Mouse (Mus musculus) intestine, postnatal 0 days (tissue): ENCODE measurements around the gene Rabggta. TPM values are rescaled to one million over a fixed set of nuclear protein-coding genes. Genes with fewer than 3 reads are reported as not detected.

Source experiments
- ATAC-seq: fragments of 200-750 bp; cut with Nextera tagmentation; 2 replicates; pipeline ENCODE4 v1.8.0; 2017; ENCODE audit warnings: mild to moderate bottlenecking, moderate TSS enrichment, moderate library complexity
- H3K27ac ChIP-seq: fragments of 300-500 bp; sonication (generic); 2 replicates; pipeline ENCODE4 v1.5.1; 2014; ENCODE audit warnings: mild to moderate bottlenecking, low read depth, low read length, moderate library complexity
- H3K27me3 ChIP-seq: fragments of 300-500 bp; sonication (generic); replicated peaks from 2 replicates; pipeline ENCODE4 v1.6.1; 2014; ENCODE audit warnings: low read length, mixed read lengths; ENCODE audit not compliant: control insufficient read depth, insufficient read depth
- H3K36me3 ChIP-seq: fragments of 300-500 bp; sonication (generic); 2 replicates; pipeline ENCODE4 v1.6.1; 2014; ENCODE audit warnings: mild to moderate bottlenecking, moderate library complexity; ENCODE audit not compliant: control insufficient read depth, insufficient read depth
- H3K4me1 ChIP-seq: fragments of 300-500 bp; sonication (generic); replicated peaks from 2 replicates; pipeline ENCODE4 v1.6.1; 2014; ENCODE audit warnings: antibody characterized with exemption, low read length, mixed read lengths; ENCODE audit not compliant: control insufficient read depth, insufficient read depth
- H3K4me2 ChIP-seq: fragments of 300-500 bp; sonication (generic); replicated peaks from 2 replicates; pipeline ENCODE4 v1.6.1; 2014; ENCODE audit warnings: low read depth, mild to moderate bottlenecking, moderate library complexity
- H3K4me3 ChIP-seq: fragments of 300-500 bp; sonication (generic); 2 replicates; pipeline ENCODE4 v1.5.1; 2014; ENCODE audit warnings: low read depth, low read length
- H3K9ac ChIP-seq: fragments of 300-500 bp; sonication (generic); 2 replicates; pipeline ENCODE4 v1.6.1; 2014; ENCODE audit warnings: mild to moderate bottlenecking, low read depth, low read length
- H3K9me3 ChIP-seq: fragments of 300-500 bp; sonication (generic); 2 replicates; pipeline ENCODE4 v1.6.1; 2016; ENCODE audit warnings: mixed run types; ENCODE audit not compliant: control insufficient read depth
- CTCF ChIP-seq: sonication (generic); IDR thresholded peaks from 2 replicates; pipeline ENCODE4 v1.5.1; 2016; ENCODE audit warnings: low read depth, mild to moderate bottlenecking, control low read depth, antibody characterized with exemption, moderate library complexity
- WGBS: fragments of 180-500 bp; shearing (Covaris S2); extraction: QIAGEN DNeasy Blood & Tissue Kit; methylation state at CpG from one replicate; pipeline ENCODE4 v1.1.7; 2014; 5-methylcytosine and 5-hydroxymethylcytosine counted together
- polyA plus RNA-seq: library from polyadenylated mRNA; unstranded; fragments of >200 nt; fragmentation: Nextera tagmentation; extraction: Ambion mirVana; gene quantifications from 2 replicates; pipeline ENCODE4 v1.2.1, GENCODE M21; 2015

The Rabggta gene
- polyA plus RNA-seq, 1 experiment from 2014 or later = 24.0 TPM

DNA sequence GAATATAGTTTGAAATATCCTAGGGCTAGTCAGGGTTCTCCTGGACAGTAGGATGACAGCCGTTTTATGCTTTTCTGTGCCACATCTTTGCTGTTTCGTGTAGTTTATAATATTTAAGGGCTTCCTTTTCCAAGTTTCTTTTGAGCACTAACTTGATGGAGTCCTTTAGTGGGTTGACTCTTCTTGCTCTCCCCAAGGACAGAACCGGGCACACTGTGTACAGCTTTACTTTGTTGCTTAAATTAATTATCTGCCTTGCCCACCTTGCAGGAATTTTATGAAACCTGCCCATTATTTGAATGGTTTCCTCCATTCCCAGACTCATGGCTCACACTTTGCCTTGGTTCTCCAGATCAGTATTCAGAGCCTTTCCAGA, 40.0 kb downstream of the Rabggta start:
- H3K36me3 ChIP-seq = peaks cover 25% of the 10 kb centered on the region
- no peak overlapping the region for H3K9ac ChIP-seq
- 8% methylated on average over 3 of the region's 3 CpGs for WGBS
- no peaks in the 10 kb centered on the region for H3K27me3 ChIP-seq
- peak overlapping the region; percentile 66 for H3K4me3 ChIP-seq
- ATAC-seq = peak; percentile 2; the same call in 1 of the 2 replicates
- peak overlapping the region; percentile 81 for H3K4me2 ChIP-seq
- H3K4me1 ChIP-seq = no peaks in the 10 kb centered on the region
- no peak overlapping the region for H3K27ac ChIP-seq
- TF ChIP-seq CTCF = no peak
- H3K9me3 ChIP-seq = no peaks in the 10 kb centered on the region

DNA sequence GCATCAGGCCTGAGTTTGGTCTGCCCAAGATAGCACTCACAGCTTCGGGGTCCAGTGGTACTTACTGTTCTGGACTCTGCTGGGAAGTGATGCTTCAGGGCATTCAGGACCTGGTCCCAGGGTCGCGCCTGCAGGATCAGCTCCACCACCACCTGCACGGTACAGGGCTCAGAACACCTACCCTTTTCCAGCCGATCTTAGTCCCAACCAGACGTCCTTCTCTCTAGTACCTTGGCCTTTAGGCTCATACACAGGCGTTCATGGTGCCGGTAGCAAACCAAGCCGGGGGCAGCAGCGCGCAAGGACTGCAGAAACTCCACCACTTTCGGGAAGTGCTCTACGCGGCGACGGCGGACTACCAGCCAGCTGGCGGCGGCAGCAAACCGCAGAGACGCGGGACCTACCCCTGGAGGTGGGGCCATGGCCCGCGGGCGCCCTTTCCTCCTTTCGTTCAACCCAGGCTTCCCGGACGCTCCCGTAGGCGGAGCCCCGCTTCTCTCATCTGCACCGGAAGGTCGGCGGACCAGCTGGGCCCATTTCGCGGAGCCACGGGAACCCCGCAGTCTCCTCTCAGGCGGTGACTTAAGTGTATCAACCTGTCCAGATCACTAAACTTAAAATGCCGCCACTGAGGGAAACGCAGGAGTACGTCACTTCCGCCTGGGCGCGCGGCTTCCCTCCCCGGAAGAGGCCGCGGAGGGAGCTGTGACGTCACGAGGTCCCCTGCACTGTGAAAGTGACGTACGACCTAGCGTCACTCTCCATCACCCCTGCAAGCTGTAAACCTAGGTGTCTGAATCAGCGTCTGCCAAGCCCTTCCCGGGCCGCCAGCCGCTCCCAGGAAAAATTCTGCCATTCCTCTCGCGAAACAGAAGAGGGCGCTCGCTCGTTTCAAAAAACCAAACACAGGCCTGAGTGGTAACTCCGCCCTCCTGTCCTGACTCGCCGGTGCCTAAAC, 40.6 kb downstream of the Rabggta start, which contains the start of gene Tinf2:
Tinf2 (minus strand) TSS at position 661 of the 958 bp plus-strand sequence.
- WGBS = under 1% methylated on average over 66 of the region's 66 CpGs

DNA sequence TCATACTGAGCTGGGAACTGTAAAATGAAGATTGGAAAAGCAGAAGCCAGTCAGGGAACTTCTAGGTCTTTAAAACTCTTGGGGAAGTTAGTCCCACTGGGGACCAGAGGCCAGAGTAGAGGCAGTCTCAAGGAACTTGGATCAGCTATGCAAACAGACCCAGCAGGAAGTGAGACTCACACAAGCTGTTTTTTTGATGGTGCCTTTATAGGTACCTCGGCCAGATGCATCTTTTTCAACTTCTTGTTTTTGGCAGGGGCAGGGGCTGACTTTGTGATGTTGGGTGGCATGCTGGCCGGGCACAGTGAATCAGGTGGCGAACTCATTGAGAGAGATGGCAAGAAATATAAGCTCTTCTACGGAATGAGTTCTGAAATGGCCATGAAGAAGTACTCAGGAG, 44.4 kb downstream of the Rabggta start:
- Histone ChIP-seq H3K27me3 (no peaks in the 10 kb centered on the region), H3K27ac (no peak overlapping the region; the same call in 1 of the 2 replicates), H3K9ac (no peak overlapping the region), H3K9me3 (no peaks in the 10 kb centered on the region), H3K4me1 (no peaks in the 10 kb centered on the region), H3K4me2 (no peak overlapping the region), H3K4me3 (no peak overlapping the region), H3K36me3 (peaks cover 48% of the 10 kb centered on the region)
- 90% methylated on average over 4 of the region's 4 CpGs for whole genome bisulfite sequencing
- TF ChIP-seq CTCF = no peak
- no peak for ATAC-seq

More for the DNA sequence above, 40.6 kb downstream of the Rabggta start, which contains the start of gene Tinf2:
- Histone ChIP-seq H3K9me3 (no peaks in the 10 kb centered on the region), H3K27ac (peak within 1 kb of the TSS; percentile 87), H3K27me3 (no peaks in the 10 kb centered on the region), H3K4me2 (peak within 1 kb of the TSS; percentile 81), H3K36me3 (peaks cover 32% of the 10 kb centered on the region), H3K4me3 (peak within 1 kb of the TSS; percentile 66), H3K9ac (peak within 1 kb of the TSS; percentile 56), H3K4me1 (no peaks in the 10 kb centered on the region)
- peak; percentile 98 for ATAC-seq
- TF ChIP-seq CTCF = peak; percentile 89

GRCm38 (mm10) chr14:55672741-55673060, 49.4 kb downstream of the Rabggta start:
- WGBS = 69% methylated on average over 7 of the region's 7 CpGs
- Histone ChIP-seq H3K27ac (peak overlapping the region; percentile 17; the same call in 1 of the 2 replicates), H3K4me3 (peak overlapping the region; percentile 64)

DNA sequence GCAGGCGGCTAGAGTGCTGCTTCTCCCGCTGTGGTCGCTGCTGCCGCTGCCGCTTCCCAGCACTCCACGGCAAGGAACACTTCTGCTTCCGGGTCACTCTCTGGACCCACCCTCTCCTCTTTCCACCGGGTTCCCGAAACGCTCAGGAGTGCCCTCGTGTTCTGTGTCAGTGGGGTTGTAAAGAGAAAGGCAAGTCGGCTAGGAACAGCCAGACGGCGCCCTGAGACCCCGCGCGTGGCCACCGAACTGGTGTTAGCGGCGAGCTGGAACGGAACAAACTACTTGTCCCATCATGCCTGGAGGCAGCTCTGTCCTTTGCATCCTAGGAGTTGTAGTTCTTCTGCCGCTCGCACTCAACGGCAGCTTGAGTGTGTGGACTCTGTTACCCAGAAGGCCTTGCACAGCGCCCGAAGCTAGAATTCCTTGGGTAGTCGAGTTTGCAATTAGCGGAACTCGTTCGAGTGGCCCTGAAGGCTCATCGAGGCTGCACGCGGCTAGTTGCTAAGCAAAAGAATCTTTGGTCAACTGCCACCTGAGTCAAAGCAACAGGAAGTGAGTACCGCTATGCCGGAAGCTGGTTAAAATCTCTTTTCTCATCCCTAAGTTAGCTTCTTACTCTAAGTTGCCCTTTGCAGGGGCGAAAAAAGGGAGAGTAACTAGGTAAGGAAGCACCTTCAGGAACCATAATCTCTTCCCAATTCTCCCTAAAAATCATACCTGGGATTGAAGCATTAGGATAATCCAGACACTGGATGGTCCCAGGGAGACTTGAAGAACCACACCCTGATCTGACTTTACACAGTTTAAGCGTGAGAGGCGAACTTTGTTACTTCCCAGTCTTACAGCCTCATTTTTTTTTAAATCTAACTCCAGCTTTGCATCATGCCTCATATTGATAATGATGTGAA, 50.0 kb downstream of the Rabggta start, which contains the start of the genes Gmpr2 and Nedd8:
Gmpr2 (plus strand) TSS at position 109 of the 908 bp plus-strand sequence.
Nedd8 (minus strand) TSS at position 292 of the 908 bp plus-strand sequence.
- Histone ChIP-seq H3K27me3 (no peaks in the 10 kb centered on the region), H3K36me3 (peaks cover 23% of the 10 kb centered on the region; the same call in 1 of the 2 replicates), H3K9ac (peak within 1 kb of the TSS; percentile 63), H3K27ac (peak within 1 kb of the TSS; percentile 57; the same call in 1 of the 2 replicates), H3K4me3 (peak within 1 kb of the TSS; percentile 64), H3K9me3 (no peaks in the 10 kb centered on the region), H3K4me1 (no peaks in the 10 kb centered on the region), H3K4me2 (peak within 1 kb of the TSS; percentile 84)
- WGBS = 1% methylated on average over 38 of the region's 38 CpGs
- ATAC-seq = peak; percentile 97
- peak; percentile 29; the same call in 1 of the 2 replicates for TF ChIP-seq CTCF

More at GRCm38 (mm10) chr14:55672741-55673060, 49.4 kb downstream of the Rabggta start:
- Histone ChIP-seq H3K4me2 (peak overlapping the region; percentile 84), H3K9ac (no peak overlapping the region), H3K9me3 (no peaks in the 10 kb centered on the region), H3K27me3 (no peaks in the 10 kb centered on the region), H3K4me1 (no peaks in the 10 kb centered on the region), H3K36me3 (peaks cover 27% of the 10 kb centered on the region; the same call in 1 of the 2 replicates)
- ATAC-seq = no peak
- TF ChIP-seq CTCF = no peak
